ENCODE assay signal across 26 mouse cellular contexts in the genomic region with DNA sequence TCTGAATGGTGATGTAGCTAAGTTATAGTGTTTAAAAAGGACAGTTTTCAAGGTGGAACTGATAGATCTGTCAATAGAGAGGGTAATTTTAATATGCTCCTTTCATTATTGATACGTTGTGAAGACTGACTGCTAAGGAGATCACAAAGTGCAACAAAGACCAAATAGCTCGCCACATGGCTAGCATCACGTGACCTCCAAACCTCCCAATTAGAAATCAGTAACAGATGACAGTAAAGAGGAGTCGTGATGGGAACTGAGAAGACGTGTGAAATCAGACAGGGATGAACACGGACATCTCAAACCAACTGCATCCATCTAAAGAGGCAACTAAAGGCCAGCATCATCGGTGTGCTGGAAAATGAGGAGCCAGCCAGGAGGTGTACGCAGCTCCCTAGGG. TPM values are rescaled to one million over a fixed set of nuclear protein-coding genes. Genes with fewer than 3 reads are reported as not detected.
DNase-seq lines count a peak whose midpoint lies in the region; ATAC-seq lines count a peak whose summit lies in the region.
"Had no signal": no experiment of that assay in that cellular context is flagged by ENCODE, and none has a peak within 500 bp of the region (broad histone marks: within the 10 kb centered on the region; RNA-seq: fewer than 3 reads in every experiment).

No protein-coding gene starts in this region.

- WGBS in embryonic facial prominence, embryonic 13.5 days: 45% methylated on average over 8 of the region's 8 CpGs
- 66% methylated on average over 8 of the region's 8 CpGs for WGBS in embryonic facial prominence, embryonic 10.5 days

- H3K4me1 ChIP-seq in embryonic facial prominence, embryonic 13.5 days: peaks cover 15% of the 10 kb centered on the region
- 0 out of 2 replicates have a peak, but pooled peaks cover 3% of the 10 kb centered on the region for H3K4me1 ChIP-seq in embryonic facial prominence, embryonic 10.5 days
- H3K4me1 ChIP-seq: heart, embryonic 13.5 days; hindbrain, embryonic 10.5 days; hindbrain, embryonic 13.5 days had no signal

- no peak overlapping the region for H3K27ac ChIP-seq in embryonic facial prominence, embryonic 13.5 days
- H3K27ac ChIP-seq in embryonic facial prominence, embryonic 10.5 days (replicated peaks): no peak overlapping the region
- H3K27ac ChIP-seq: embryonic facial prominence, embryonic 12.5 days; gastrocnemius, adult 2 months; heart, embryonic 13.5 days; hindbrain, embryonic 10.5 days; hindbrain, embryonic 13.5 days had no signal

- no peak for ATAC-seq in embryonic facial prominence, embryonic 13.5 days (ENCODE audit: insufficient number of reproducible peaks, insufficient read depth, low FRiP score, low TSS enrichment, low read depth)
- ATAC-seq: forebrain, embryonic 16.5 days; hindbrain, embryonic 16.5 days; intestine, embryonic 16.5 days; Patski had no signal

- H3K9me3 ChIP-seq in embryonic facial prominence, embryonic 13.5 days: no peaks in the 10 kb centered on the region
- H3K9me3 ChIP-seq in embryonic facial prominence, embryonic 10.5 days: no peaks in the 10 kb centered on the region
- H3K9me3 ChIP-seq: embryonic facial prominence, embryonic 12.5 days; heart, embryonic 13.5 days; hindbrain, embryonic 10.5 days; hindbrain, embryonic 13.5 days had no signal

- no peak for DNase-seq in embryonic facial prominence, embryonic 10.5 days (ENCODE audit: low spot score)
- DNase-seq in heart, adult 11 months: peak; percentile 63
- no peak for DNase-seq in heart, postnatal 14 days
- peak; percentile 16 for DNase-seq in testis, postnatal 10 days (ENCODE audit: low spot score)
- no peak for DNase-seq in testis, postnatal 14 days (ENCODE audit: low spot score)
- DNase-seq in frontal cortex, postnatal 25 days (ENCODE audit: low spot score in 2 of 2): no peak
- DNase-seq: adrenal gland, postnatal 10 days; adrenal gland, postnatal 36 days; cerebellum, adult 18-20 months; cerebellum, adult 9-10 months; cerebellum, postnatal 14 days; gastrocnemius, adult 2 months; gastrocnemius, postnatal 14 days; heart, adult 18-20 months had no signal

- H3K36me3 ChIP-seq in embryonic facial prominence, embryonic 13.5 days: no peaks in the 10 kb centered on the region
- no peaks in the 10 kb centered on the region for H3K36me3 ChIP-seq in embryonic facial prominence, embryonic 10.5 days (replicated peaks)
- H3K36me3 ChIP-seq: embryonic facial prominence, embryonic 12.5 days; G1E; heart, embryonic 13.5 days; hindbrain, embryonic 10.5 days; hindbrain, embryonic 13.5 days had no signal

- H3K9ac ChIP-seq in embryonic facial prominence, embryonic 13.5 days: no peak overlapping the region
- H3K9ac ChIP-seq: embryonic facial prominence, embryonic 12.5 days; heart, embryonic 13.5 days; hindbrain, embryonic 13.5 days had no signal

- no peak overlapping the region for H3K4me3 ChIP-seq in embryonic facial prominence, embryonic 13.5 days
- no peak overlapping the region for H3K4me3 ChIP-seq in embryonic facial prominence, embryonic 10.5 days
- H3K4me3 ChIP-seq: embryonic facial prominence, embryonic 12.5 days; erythroblast, embryonic 14.5 days; gastrocnemius, adult 2 months; heart, embryonic 13.5 days; hindbrain, embryonic 10.5 days; hindbrain, embryonic 13.5 days had no signal

- intact Hi-C loops in heart, postnatal 14 days (cut with DNase I): no loop called here

- H3K4me2 ChIP-seq in embryonic facial prominence, embryonic 13.5 days: 0 out of 2 replicates have a peak overlapping the region, but pooled peaks have one; percentile 11
- H3K4me2 ChIP-seq: embryonic facial prominence, embryonic 12.5 days; heart, embryonic 13.5 days; hindbrain, embryonic 13.5 days had no signal

- H3K27me3 ChIP-seq in embryonic facial prominence, embryonic 13.5 days: no peaks in the 10 kb centered on the region
- H3K27me3 ChIP-seq in embryonic facial prominence, embryonic 10.5 days (replicated peaks; ENCODE audit: low read depth, poor library complexity, severe bottlenecking): no peaks in the 10 kb centered on the region
- H3K27me3 ChIP-seq: CH12.LX; embryonic facial prominence, embryonic 12.5 days; hindbrain, embryonic 13.5 days had no signal

RNA-seq across cellular contexts. Expression of gene Ephb1, which starts 15.6 kb away (rescaled TPM):
- 5.2 and 7.0 TPM in 2 replicates for polyA plus RNA-seq in embryonic facial prominence, embryonic 13.5 days (2015; fragmentation: Nextera tagmentation; extraction: Ambion mirVana)
- polyA plus RNA-seq in embryonic facial prominence, embryonic 10.5 days (2016; fragmentation: Nextera tagmentation; extraction: Ambion mirVana): 4.7 and 6.1 TPM in 2 replicates
- 10 to 100 TPM; 10.8 to 12.7 TPM for total RNA-seq in heart, postnatal 14 days (2021)
- total RNA-seq: CH12.LX had no signal
- polyA plus RNA-seq: erythroblast, embryonic 14.5 days; G1E had no signal

Comparison
In these comparisons a context has a peak if more than half of its experiments do, and no peak if none do; other contexts are left out.
1. DNase-seq: peak in heart, adult 11 months (single experiment) and testis, postnatal 10 days (single experiment); none in embryonic facial prominence, embryonic 10.5 days (single experiment), heart, postnatal 14 days (0 of 2), testis, postnatal 14 days (single experiment) and frontal cortex, postnatal 25 days (0 of 2).